Mouse (Mus musculus): ENCODE data around the gene Ttyh1.

Gene Ttyh1

DNA sequence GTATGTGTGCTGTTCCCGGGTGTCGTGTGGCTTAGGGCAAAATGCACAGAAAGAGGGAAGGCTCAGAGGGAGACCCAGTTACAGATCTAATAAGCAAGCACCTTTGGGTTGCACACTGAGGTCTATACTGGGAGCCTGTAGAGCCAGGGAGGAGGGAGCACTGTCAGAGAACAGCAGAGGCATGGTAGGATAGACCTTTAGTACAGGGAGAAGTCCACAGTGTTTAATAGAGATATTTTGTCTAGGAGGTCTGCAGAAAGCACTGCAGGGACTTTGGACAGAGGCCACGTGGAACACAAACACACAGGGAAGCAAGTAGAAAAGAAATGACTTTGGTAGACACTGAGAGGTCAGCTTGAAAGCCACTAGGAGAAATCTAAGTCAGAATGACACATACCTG, 46.1 kb downstream of the Ttyh1 start:
- CTCF ChIA-PET = no interaction called here

DNA sequence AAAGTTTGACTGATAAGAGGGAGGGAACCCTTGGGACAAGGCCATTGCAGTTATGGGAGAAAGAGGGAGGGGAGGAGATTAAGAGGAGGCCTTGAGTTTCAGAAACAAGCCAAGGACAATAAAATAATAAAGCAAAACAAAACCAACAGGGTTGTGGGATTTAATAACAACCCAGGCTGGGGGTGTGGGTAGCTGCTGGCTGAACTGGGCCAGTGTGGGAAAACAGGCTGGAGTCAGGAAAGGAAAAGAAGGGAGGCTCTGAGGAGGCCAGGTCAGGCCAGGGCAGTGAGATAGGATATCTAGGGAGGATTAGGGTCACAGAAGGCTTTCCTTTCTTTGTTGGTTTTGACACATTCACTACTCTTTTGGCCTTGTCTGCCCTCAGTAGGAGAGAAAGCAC, 47.9 kb downstream of the Ttyh1 start:
- CTCF ChIA-PET = interaction anchor here (0.9 kb wide), 1 partner anchor 31 kb away, joined by 6 read pairs; no protein-coding TSS in a partner anchor

DNA sequence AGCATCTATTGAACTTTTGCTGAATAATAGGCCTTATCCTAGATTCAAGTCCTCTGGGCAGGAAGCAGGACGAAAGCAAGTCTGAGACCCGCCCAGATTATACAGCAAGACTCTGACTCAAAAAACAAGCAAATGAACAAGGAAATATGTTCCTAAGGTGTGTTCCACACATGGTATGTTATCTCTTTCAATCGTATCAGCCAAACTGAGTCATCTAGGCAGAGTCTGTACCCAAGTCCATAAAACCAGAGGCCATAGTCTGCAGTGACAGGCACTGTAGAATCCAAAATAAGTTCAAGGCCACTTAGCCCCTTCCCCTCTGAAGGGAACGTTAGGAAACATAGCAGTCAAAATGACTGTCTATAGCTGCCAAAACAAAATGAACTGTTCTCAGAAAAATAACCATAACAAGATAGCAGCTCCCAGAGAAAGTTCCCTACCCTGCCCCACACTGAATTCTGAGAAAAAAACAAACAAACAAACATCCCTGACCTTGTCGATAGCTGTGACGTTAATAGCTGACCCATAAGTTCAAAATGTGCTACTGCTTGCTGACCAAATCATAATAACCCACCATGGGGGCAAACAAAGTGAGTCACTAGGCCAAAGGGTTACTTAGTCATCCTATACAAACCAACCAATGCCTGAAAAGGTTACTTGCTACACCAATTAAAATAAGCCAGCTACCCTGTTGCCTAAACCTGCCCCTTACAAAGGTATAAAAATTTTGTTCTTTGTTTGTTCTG, 51.2 kb downstream of the Ttyh1 start:
- CTCF ChIA-PET = no interaction called here

DNA sequence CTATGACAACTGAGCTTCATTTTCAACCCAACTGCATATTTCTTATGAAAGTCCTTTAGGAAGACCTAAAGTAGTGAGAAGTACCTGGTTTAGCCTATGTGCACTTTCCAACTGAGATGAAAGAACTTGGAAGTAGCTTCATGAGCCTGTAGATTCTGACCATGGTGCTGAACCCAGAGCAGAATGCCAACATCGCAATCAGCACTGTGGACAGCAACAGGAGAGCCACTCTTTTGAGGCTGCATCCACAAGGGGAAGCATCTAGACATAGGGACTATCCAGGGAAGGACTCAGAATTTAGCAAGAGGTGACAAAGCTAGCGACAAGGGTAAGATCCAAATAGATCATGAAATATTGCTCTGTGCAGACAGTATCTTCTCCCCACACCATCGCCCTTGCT, 59.2 kb downstream of the Ttyh1 start:
- CTCF ChIA-PET = no interaction called here

Data from spleen, embryonic (tissue).